Mouse (Mus musculus) lung, postnatal 0 days (tissue): ENCODE measurements around the gene Nlrc5.

Experiments
- CTCF ChIP-seq: IDR thresholded peaks from 2 replicates; pipeline ENCODE4 v1.5.1; 2016; ENCODE audit warnings: antibody characterized with exemption, mild to moderate bottlenecking
- EP300 ChIP-seq: IDR thresholded peaks from 2 replicates; pipeline ENCODE4 v1.6.1; 2016; ENCODE audit warnings: antibody characterized with exemption, mild to moderate bottlenecking, control low read depth

- no peak for TF ChIP-seq CTCF
- TF ChIP-seq EP300: no peak
These were observed 107.0 kb downstream of the Nlrc5 start for GRCm38 (mm10) chr8:94540889-94541795.
